Mouse (Mus musculus) forebrain, embryonic 11.5 days (tissue): ENCODE results near the gene A930033H14Rik. TPM values are rescaled to one million over a fixed set of nuclear protein-coding genes. Genes with fewer than 3 reads are reported as not detected.

Experiments used
- ATAC-seq: fragments of 200-750 bp; cut with Nextera tagmentation; replicated peaks from 2 replicates; pipeline ENCODE4 v1.8.0; 2017; ENCODE audit warnings: moderate TSS enrichment; ENCODE audit not compliant: low FRiP score
- DNase-seq: peaks from one replicate; pipeline ENCODE4 v3.0.0-alpha.2; 2017; ENCODE audit warnings: low spot score
- H3K27ac ChIP-seq: fragments of 300-500 bp; sonication (generic); 2 replicates; pipeline ENCODE4 v1.5.1; 2014; ENCODE audit warnings: low read depth, low read length
- H3K27me3 ChIP-seq: fragments of 300-500 bp; sonication (generic); 2 replicates; pipeline ENCODE4 v1.6.1; 2014; ENCODE audit warnings: mild to moderate bottlenecking, low read length, mixed read lengths; ENCODE audit not compliant: control insufficient read depth, insufficient read depth
- H3K36me3 ChIP-seq: fragments of 300-500 bp; sonication (generic); 2 replicates; pipeline ENCODE4 v1.6.1; 2014; ENCODE audit warnings: mild to moderate bottlenecking, low read length, moderate library complexity, mixed read lengths; ENCODE audit not compliant: control insufficient read depth, insufficient read depth
- H3K4me1 ChIP-seq: fragments of 300-500 bp; sonication (generic); replicated peaks from 2 replicates; pipeline ENCODE4 v1.6.1; 2014; ENCODE audit warnings: low read length, mixed read lengths; ENCODE audit not compliant: control insufficient read depth, insufficient read depth
- H3K4me2 ChIP-seq: fragments of 300-500 bp; sonication (generic); 2 replicates; pipeline ENCODE4 v1.6.1; 2014; ENCODE audit warnings: low read depth, mild to moderate bottlenecking, low read length, moderate library complexity, mixed read lengths; ENCODE audit not compliant: severe bottlenecking
- H3K4me3 ChIP-seq: fragments of 300-500 bp; sonication (generic); 2 replicates; pipeline ENCODE4 v1.5.1; 2014; ENCODE audit warnings: low read depth, low read length
- H3K9ac ChIP-seq: fragments of 300-500 bp; sonication (generic); 2 replicates; pipeline ENCODE4 v1.6.1; 2014; ENCODE audit warnings: low read length
- H3K9me3 ChIP-seq: fragments of 300-500 bp; sonication (generic); 2 replicates; pipeline ENCODE4 v1.6.1; 2016; ENCODE audit warnings: low read length, mixed read lengths; ENCODE audit not compliant: control insufficient read depth
- WGBS: fragments of 180-500 bp; shearing (Covaris S2); extraction: QIAGEN DNeasy Blood & Tissue Kit; methylation state at CpG from one replicate; pipeline ENCODE4 v1.1.7; 2014; 5-methylcytosine and 5-hydroxymethylcytosine counted together
- polyA plus RNA-seq: library from polyadenylated mRNA; unstranded; fragments of >200 nt; fragmentation: Nextera tagmentation; extraction: Ambion mirVana; gene quantifications from 2 replicates; pipeline ENCODE4 v1.2.1, GENCODE M21; 2014

The A930033H14Rik gene
- polyA plus RNA-seq, 1 experiment from 2014 or later, result 1.9 TPM

- no peak for ATAC-seq
Observed at GRCm38 (mm10) chr10:69253075-69253685, 40.3 kb upstream of the A930033H14Rik start.

GRCm38 (mm10) chr10:69252112-69253074, 39.5 kb upstream of the A930033H14Rik start:
- DNase-seq (no peak), ATAC-seq (no peak)
- WGBS, result 92% methylated on average over 17 of the region's 17 CpGs
- Histone ChIP-seq H3K4me1 (peaks cover 3% of the 10 kb centered on the region; the same call in 1 of the 2 replicates), H3K27ac (no peak overlapping the region), H3K4me2 (no peak overlapping the region), H3K9ac (no peak overlapping the region), H3K4me3 (no peak overlapping the region), H3K9me3 (no peaks in the 10 kb centered on the region), H3K27me3 (no peaks in the 10 kb centered on the region), H3K36me3 (no peaks in the 10 kb centered on the region; the same call in 1 of the 2 replicates)

More at GRCm38 (mm10) chr10:69253075-69253685, 40.3 kb upstream of the A930033H14Rik start:
- no peaks in the 10 kb centered on the region; the same call in 1 of the 2 replicates for H3K36me3 ChIP-seq
- H3K27me3 ChIP-seq, result no peaks in the 10 kb centered on the region
- WGBS, result 56% methylated on average over 5 of the region's 5 CpGs
- no peak overlapping the region for H3K27ac ChIP-seq
- no peak for DNase-seq
- no peaks in the 10 kb centered on the region for H3K9me3 ChIP-seq
- no peak overlapping the region for H3K9ac ChIP-seq
- H3K4me1 ChIP-seq, result peaks cover 3% of the 10 kb centered on the region; the same call in 1 of the 2 replicates
- no peak overlapping the region for H3K4me2 ChIP-seq
- no peak overlapping the region for H3K4me3 ChIP-seq

DNA sequence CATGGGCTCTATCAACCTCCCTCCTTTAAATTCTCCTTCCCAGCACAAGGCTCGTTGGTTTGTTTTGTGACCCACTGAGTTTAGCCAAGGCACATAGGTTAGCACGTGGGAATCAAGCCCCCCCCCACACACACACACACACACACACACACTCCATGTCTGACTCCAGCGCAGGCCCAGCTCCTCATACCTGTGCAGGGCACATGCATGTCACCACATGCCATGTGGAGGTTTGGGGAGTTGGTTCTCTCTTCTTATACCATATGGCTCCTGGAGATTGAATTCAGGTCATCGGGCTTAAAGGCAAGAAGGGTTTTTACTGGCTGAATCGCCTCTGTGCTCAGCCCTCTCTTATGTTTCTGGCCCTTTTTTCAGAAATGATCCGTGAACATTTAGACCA, 38.4 kb upstream of the A930033H14Rik start:
- 92% methylated on average over 6 of the region's 6 CpGs for WGBS
- Histone ChIP-seq H3K4me1 (peaks cover 3% of the 10 kb centered on the region; the same call in 1 of the 2 replicates), H3K4me2 (no peak overlapping the region), H3K27me3 (no peaks in the 10 kb centered on the region), H3K36me3 (no peaks in the 10 kb centered on the region; the same call in 1 of the 2 replicates), H3K4me3 (no peak overlapping the region), H3K9me3 (no peaks in the 10 kb centered on the region), H3K27ac (no peak overlapping the region), H3K9ac (no peak overlapping the region)
- DNase-seq, result no peak
- ATAC-seq, result no peak

- WGBS, result 95% methylated on average over 29 of the region's 29 CpGs
- H3K4me3 ChIP-seq, result no peak overlapping the region
- H3K36me3 ChIP-seq, result no peaks in the 10 kb centered on the region; the same call in 1 of the 2 replicates
- H3K9ac ChIP-seq, result no peak overlapping the region
- no peaks in the 10 kb centered on the region for H3K9me3 ChIP-seq
- no peak overlapping the region for H3K27ac ChIP-seq
- no peak overlapping the region for H3K4me2 ChIP-seq
- ATAC-seq, result no peak
- no peaks in the 10 kb centered on the region for H3K4me1 ChIP-seq
- no peak for DNase-seq
- H3K27me3 ChIP-seq, result no peaks in the 10 kb centered on the region
Observed at GRCm38 (mm10) chr10:69248261-69249160, 35.6 kb upstream of the A930033H14Rik start.

- Histone ChIP-seq H3K4me3 (no peak overlapping the region), H3K9ac (no peak overlapping the region), H3K27me3 (no peaks in the 10 kb centered on the region), H3K4me2 (no peak overlapping the region), H3K27ac (no peak overlapping the region), H3K4me1 (no peaks in the 10 kb centered on the region), H3K9me3 (no peaks in the 10 kb centered on the region), H3K36me3 (no peaks in the 10 kb centered on the region; the same call in 1 of the 2 replicates)
- DNase-seq (no peak), ATAC-seq (no peak)
- WGBS, result 96% methylated on average over 7 of the region's 7 CpGs
Observed at GRCm38 (mm10) chr10:69247311-69248033, 34.6 kb upstream of the A930033H14Rik start.

GRCm38 (mm10) chr10:69246762-69247161, 33.9 kb upstream of the A930033H14Rik start:
- 82% methylated on average over 3 of the region's 3 CpGs for WGBS
- Histone ChIP-seq H3K9me3 (no peaks in the 10 kb centered on the region), H3K4me3 (no peak overlapping the region), H3K4me2 (no peak overlapping the region), H3K36me3 (no peaks in the 10 kb centered on the region; the same call in 1 of the 2 replicates), H3K27me3 (no peaks in the 10 kb centered on the region), H3K27ac (no peak overlapping the region), H3K9ac (no peak overlapping the region), H3K4me1 (no peaks in the 10 kb centered on the region)
- DNase-seq, result no peak
- ATAC-seq, result no peak

GRCm38 (mm10) chr10:69245906-69246668, 33.2 kb upstream of the A930033H14Rik start:
- no peak for ATAC-seq
- Histone ChIP-seq H3K4me3 (no peak overlapping the region), H3K9me3 (no peaks in the 10 kb centered on the region), H3K9ac (no peak overlapping the region), H3K27ac (no peak overlapping the region), H3K27me3 (no peaks in the 10 kb centered on the region), H3K4me1 (no peaks in the 10 kb centered on the region), H3K4me2 (no peak overlapping the region), H3K36me3 (no peaks in the 10 kb centered on the region; the same call in 1 of the 2 replicates)
- DNase-seq, result no peak
- 93% methylated on average over 10 of the region's 10 CpGs for WGBS
